Mouse (Mus musculus) heart, adult 9 months (tissue): ENCODE results near the gene Fndc3b.

Experiments used
- DNase-seq, 2 experiments: peaks; one replicate each; pipeline ENCODE4 v3.0.0; 2022; ENCODE audit warnings: low spot score in 2 of 2

Gene Fndc3b

DNA sequence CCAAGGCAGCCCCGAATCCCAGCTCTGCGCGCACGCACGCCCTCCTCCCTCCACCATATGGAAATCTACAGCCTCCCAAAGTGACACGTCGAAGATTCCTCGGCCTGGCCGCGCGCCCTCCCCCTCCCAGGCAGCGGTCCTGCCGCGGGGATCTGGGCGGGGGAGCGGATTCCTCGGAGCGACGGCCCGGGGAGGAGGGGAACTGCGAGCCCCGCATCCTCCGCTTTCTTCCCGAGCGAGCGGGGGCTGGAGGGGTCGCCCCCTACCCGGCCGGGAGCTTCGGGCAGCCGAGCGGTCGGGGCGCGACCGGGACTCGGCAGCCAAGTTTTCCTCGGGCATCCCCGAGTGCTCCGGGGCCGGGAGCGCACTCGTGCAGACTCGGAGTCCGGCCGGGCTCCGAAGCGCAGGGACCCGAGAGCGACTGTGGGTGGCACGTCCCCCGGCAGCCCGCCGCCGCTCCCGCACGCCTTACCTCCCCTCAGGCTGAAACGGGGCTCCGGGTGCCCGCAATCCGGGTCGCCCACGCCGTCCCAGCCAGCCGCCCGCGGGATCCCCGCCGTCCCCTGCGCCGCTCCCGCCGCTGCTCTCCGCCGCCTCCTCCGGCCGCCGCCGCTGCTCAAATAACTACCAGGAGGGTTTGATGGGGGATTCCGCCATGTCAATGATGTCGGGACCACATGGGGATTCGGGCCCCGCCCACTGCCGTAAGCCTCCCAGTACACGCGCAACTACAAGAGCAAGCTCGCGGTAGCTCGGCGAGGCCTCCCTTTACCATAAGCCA, at the start of gene Fndc3b:
Fndc3b (minus strand) TSS at position 660 of the 781 bp plus-strand sequence.
- peak; percentile 93 to 95 for DNase-seq

DNA sequence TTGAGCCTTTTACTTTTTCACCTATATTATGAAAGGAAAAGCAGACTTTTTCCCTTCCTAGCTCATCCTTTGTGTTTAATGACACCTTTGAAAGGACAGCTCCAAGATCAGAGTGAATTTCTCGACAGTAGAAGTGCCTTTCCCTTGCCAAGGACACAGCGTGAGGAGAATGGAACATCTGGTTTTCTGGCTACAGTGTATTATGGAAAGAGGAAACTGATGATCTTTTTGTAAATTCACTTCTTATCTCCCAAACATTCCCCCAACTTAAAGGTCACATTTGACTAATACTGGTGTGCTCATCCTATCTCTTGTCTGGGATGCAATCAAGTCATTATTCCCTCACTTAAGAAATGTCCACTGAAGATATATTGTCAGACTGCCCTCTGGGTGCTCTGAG, 49.2 kb upstream of the Fndc3b start:
- DNase-seq = no peak

DNA sequence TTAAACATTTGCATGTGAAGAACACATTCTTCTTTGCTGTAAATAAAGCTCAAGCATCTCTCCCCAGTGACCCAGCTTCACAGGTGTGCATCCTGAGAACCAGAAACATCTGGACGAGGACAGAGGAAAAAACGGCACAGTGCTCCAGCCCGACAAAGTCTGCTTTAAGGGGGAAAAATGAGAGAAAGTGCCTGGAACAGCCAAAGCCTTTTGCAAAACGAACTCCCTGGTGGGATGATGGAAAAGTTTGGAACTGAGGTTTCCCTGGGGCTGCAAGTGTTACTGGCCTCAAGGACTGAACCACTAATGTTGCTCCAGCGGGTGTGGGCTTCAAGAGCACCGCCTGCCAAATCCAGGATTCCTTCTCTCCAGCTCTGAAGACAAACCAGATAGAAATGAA, 47.9 kb upstream of the Fndc3b start:
- DNase-seq = peak; percentile 76 to 78

DNA sequence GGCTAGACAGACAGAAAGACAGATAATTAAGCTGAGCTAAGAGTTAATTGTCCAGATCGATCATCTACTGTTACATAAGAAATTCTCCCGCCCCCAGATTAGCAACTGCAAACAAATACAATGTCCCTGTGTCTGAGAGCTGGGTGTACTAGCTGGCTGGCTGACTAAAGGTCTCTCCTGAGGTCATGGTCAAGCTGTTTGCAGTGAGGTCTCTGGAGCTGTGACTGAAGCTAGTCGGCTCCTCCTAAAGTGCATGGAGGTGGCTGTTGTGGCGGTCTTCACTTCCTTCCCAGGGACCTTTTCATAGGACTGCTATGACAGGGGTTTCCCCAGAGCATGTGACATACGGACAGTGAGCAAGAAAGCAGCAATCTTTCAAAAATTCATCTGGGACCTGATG, 40.5 kb upstream of the Fndc3b start:
- DNase-seq = peak in 1 of 2 experiments; percentile 20

DNA sequence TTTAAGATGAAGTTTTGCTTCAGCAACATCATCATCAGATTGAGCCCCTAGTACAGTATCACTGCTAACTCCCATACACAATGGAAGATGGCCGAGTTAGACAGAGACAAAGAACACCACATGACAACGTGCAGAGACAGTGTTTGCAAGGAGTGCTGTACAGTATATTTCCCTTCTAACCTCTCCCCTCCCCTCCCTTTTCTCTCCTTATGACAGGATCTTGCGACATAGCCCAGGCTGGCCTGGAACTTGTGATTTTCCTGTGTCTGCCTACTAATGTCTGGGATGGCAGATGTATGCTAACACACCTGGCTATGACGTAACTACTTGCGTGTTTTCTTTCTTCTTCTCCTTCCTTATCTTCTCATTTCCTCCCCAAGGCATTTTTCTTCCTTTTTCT, 40.0 kb upstream of the Fndc3b start:
- DNase-seq = no peak

DNA sequence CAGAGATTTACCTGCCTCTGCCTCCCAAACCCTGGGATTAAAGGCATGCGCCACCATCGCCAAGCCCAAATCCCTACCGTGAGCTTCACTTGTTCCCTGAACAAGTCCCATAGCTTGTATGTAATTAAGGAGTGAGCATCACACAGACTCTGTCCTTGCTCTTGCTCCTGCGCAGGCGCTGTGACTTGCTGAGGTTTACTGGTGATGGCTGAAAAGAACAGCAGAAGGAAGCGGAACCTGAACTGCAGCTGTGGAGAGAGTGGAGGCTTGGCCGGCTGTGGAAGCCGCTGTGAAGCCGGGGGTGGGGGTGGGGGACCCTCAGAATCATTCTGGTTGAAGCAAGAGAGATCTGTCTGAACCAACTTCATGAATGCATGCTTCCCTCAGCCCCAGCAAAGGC, 34.5 kb upstream of the Fndc3b start:
- DNase-seq = no peak

DNA sequence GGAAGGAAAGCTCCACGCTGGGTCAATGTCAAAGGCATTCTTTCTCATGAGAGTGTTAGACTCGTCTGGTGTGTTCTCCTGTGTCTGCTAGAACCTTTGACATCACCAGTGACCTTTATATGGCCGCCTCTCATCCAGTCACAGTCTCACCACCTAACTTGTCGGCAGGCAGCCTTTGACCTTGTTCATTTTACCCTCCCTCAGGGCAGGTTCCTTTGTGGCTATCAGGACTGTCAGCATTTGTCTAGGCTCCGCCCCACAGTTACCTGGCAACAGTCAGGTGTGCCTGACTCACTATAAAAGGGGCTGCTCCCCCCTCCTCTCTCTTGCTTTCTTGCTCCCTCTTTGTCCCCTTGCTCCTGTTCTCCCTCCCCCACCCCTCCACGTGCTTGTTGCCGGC, 33.6 kb upstream of the Fndc3b start:
- no peak for DNase-seq

DNA sequence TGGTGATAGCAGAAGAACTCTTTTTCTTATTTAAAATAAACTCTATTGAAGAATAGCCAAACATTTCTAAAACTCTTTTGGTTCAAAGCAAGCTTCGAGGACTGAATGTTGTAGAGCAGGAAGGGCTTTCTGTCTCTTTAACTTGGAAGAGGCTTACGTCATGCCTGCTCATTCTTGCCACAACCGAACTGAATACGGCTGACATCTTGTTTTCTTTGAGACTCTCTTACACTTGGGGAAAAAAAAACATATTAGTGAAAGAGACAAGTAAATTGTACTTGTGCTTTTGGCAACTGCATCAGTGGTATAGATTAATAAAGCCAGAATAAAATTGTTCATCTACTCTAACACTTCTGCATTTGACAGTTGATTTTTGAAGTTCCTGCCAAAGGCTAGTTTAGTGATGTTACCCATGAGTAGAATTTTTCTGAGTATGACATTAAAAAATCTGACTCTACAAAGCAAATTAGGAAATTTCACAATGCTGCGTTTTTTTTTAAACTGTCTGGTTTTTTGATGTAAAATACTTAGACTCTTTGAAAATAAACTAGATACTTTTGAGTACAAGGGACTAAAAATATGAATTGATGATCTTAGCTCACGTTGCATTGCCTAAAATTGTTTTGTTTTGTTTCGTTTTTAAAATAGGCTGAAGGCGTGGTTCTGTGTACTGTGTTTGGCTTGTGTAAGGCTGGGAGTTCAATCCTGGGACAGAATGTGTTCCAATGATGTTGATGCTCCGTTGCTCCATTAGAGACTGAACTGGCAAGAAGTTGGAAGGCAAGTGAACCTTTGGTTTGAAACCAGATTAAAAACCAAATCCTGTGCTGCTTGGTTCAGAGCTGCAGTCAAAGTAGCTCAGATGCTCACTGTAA, 32.4 kb upstream of the Fndc3b start:
- DNase-seq = no peak

DNA sequence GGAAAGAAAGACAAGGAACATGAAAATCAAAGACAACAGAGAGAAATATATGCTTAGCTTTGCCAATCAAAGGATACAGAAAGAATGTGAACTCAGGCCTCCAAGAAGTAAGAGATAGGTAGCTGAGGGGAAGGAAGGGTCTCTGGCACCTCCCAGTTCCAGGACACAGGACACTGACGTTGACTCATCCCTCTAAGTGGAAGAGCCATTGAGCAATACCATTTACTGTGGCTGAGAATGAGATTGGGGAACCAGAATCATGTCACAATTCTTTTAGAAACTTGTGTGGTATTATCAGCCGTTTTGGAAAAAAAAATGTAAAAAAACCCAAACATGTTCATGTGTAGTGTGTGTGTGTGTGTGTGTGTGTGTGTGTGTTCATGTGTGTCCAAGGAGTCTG, 31.0 kb upstream of the Fndc3b start:
- no peak for DNase-seq

DNA sequence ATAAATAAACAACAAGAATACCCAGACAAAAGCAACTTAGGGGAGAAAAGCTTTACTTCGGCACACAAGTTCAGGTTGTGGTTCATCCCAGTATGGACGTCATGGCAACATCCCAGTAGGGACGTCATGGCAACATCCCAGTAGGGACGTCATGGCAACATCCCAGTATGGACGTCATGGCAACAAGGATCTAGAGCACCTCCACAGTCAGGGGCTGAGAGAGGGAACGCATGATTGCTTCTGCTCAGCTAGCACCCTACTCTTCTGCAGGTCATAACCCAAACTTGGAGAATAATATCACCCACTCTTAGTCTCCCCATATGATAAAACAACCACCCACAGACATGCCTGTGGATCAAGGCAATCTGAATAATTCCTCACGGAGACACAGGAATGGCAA, 29.0 kb upstream of the Fndc3b start:
- DNase-seq = no peak

DNA sequence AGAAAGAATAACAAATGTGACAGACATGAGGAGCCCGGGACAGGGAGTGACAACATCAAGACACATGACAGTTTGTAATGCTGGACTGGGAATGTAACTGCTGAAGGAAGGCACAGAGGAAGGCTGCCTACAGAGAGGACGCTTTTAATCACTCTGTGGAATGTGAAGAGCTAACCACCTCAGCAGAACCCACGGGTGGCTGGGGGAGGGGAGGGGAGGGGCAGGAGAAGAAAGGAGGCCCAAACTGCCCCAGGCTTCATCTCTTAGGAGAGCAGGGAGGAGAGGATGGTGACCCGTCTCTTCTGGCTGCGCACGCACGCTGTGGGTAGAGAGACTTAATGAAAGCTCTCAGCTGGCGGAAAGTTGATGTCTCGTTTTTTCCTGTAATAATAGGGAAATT, 25.1 kb upstream of the Fndc3b start:
- no peak for DNase-seq

DNA sequence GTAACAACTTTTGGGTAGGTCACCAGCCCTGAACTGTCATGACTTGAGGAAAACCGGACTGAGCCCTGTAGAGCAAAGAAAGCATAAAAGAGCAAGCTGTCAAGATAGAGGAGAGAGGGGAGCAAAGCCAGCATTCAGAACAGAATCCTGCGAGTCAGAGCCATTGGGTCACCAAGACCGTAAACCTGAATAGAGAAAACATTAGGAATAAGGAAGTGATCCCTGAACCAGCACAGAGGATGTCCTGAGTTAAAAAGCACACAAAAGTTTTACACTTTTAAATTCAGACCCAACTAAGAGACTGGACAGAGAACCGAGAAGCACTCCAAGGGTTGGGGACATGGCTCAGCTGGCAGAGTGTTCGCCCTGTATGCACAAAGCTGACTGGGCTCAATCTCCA, 24.0 kb upstream of the Fndc3b start:
- no peak for DNase-seq

DNA sequence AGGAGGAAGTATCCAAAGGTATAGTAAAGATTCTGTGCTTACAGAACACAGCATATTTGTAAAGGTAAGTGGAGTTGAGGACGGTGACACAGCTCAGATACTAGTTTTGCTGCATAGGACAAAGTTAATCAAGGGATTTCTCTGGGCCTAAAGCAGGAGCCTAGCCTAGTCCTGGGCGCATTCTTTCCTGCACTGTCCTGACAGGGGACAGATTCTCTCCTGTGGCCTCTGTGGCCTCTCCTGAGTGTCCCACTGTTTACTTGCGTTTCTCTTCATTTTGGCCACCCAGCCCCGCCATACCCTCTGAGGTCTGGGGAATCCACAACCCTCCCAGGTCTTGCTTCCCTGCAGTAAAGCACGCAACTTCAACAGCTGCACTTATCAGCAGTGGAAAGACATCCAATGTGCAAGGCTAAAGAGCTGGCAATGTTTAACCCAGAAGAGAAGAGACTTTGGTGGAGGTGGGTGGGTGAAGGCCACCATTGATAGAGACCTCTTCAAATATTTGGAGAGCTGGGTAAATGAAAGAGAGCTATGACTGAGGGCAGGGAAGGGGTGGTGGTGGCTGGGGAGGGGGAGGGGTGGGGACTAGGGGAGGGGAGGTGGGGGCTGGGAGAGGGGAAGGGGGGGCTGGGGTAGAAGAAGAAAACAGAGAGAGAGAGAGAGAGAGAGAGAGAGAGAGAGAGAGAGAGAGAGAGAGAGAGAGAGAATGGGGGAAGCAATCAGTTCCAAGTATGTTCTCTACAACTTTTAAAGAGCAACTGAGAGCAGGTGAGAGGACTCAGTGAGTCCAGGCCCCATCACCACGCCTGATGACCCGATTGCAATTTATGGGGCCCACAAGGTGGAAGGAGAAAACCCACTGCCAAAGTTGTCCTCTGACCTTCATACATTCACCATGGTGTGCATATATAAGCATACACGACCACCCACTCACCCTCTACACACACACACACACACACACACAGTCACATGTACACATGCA, 18.0 kb upstream of the Fndc3b start:
- DNase-seq = no peak

DNA sequence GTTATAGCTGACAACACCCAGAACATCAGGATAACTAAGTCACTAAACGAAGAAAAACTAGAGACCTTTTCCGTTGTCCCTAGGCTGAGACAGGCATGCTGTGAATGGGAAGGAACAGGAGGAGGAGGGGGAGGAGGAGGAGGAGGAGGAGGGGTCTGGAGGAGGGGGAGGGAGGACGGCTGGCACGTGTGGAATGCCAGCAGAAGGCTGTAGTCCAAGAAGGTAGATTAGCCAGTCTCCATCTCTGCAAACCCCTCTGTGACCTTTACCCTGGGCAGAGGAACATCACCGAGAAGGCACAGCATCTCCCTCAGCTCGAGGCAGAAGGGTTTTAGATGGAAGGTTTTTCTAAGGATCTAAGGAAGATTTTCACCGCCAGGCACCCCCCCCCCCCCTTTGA, 17.1 kb upstream of the Fndc3b start:
- DNase-seq = no peak

DNA sequence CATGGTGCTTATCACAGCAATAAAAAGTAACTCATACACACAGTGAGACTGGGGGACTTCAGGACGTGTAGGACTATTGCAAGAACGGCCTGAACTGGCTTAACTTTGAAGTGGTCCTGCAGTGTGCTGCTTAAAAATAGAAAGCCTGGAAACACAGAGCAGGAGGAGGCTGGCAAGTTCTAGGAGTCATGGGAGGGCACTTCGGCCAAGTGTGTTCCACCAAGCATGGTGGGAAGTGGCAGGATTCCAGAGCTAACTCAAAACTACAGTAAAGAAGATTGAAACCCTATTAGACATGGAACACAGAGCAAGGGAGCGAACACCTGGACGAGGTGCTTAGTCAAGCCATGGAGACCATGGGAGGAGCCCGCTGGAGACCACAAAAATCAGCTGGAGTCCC, 14.6 kb upstream of the Fndc3b start:
- peak; percentile 51 to 63 for DNase-seq

DNA sequence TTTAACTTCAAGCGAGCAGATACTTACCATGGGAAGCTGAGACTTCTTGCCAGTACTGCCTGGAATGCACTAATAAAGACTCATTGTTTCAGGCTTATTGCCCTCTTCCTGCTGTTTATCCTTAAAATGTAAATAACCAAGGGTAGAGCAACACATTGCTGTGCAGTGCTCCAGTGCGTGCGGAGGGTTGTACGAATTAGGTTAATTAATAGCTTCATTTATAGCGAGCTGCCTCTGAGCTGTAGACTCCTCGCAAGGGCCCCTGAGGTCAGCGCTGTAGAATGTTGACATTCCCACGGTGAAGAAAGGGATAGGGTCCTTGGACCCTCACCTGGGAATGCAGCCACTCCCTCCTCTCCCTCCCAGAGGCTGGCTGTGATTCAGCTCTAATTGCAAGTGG, 13.1 kb upstream of the Fndc3b start:
- no peak for DNase-seq

DNA sequence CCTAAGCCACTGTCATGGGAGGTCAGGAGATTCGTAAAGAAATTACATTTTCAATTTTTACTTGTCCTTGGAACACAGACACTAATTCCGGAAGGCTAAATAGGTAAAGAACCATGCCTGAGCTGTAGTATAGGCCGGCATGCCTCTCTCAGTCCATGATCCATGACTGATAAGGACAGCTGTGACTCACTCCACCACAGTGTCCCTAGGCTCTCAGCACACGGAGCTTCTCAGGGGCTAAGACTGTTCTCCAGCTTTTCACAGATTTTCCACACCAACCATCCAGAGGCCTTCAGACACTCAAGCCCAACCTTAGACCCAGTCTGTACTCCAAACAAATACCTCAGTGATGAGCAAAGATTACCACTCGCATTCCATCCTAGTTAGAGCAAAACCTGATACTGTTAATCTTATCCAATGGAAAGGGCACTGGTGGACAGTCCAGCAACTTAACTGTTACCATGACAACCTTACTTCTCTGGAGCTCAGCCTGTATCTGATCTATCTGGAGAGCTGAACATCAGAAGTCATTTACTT, 7.8 kb upstream of the Fndc3b start:
- no peak for DNase-seq

DNA sequence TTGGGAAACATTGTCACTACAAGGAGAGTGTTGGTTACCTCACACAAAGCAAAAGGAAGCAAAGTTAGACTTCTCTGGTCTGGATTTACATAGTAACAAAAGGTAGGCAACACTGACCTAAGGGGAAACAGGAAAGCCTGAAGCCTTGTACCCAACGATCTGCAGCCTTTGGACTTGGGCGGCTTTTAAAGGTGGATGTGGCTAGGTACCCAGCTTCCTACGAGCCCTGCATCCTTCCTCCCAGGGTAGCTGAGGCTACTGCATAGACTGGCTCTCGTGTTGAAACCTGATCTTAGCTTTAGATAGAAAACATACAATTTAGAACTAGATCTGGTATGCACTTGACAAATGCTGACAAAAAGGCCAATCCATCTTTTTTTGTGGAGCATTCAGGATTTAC, 2.9 kb upstream of the Fndc3b start:
- no peak for DNase-seq

DNA sequence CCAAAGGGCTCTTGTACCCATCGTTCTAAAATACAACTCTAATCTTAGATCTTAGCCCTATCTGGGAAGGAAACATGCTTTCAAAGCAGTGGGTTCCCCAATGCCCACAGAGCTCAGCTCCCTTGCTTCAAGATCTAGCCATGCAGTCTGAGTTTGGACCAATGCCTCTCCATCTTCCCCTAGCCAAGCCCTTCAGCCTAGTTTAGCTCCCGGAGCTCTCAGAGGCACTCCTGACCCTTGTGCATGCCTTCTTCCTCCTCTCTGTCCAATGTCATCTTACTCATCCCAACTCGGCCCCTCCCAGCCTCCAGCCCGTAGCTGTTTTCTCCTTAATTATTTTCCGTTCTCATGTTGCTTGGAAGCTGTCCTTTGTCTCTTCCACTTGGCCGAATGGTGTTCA, 1.3 kb upstream of the Fndc3b start:
- no peak for DNase-seq

DNA sequence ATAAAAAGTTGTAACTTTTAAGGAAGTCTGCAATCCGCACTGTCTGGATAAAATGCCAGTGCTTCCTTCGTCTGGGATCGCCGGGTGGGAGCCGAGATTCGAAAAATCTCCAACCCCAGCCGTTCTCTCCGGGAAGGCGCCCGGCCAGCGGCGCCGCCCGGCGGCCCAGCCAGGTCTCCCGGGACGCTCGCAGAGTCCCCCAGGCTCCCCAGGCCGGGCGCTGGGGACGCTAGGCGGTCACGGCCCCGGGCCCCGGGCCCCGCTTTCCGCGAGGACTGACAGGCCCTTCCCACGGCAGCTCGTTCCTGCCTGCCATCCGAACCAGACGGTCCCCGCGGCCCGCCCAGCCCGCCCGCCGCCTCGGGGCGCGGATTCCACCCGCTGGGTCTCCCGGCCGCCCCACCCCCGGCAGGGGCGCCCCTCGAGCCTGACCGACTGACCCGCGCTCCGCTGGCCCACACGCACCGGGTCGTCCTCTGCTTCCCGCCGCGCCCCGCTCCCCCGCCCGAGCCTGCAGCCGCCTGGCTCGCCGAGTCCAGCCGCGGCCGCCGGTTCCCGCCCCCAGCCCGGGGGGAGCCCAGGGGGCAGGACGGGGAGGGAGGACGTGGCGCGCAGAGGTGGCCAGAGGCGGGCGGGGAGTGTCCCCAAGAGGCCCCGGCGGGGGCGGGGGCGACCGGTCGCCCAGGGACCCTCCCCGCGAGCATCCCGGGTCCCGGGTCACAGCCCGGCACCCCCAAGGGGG, 1.0 kb downstream of the Fndc3b start:
- peak; percentile 69 to 83 for DNase-seq
